Mouse (Mus musculus) kidney, postnatal 36 days (tissue): ENCODE results near the gene Nhp2.
A peak's percentile ranks its signal among the peaks of the same experiment; 100 is the strongest.
"Not testable (repeated sequence)": the region's sequence is repeated elsewhere in the genome, so short reads cannot be mapped to it uniquely, and the experiment has no call there.

Experiments used
- DNase-seq, 2 experiments: peaks; one replicate each; pipeline ENCODE4 v3.0.0; 2021 to 2022; ENCODE audit warnings: mixed read lengths in 2 of 2

Gene Nhp2

DNA sequence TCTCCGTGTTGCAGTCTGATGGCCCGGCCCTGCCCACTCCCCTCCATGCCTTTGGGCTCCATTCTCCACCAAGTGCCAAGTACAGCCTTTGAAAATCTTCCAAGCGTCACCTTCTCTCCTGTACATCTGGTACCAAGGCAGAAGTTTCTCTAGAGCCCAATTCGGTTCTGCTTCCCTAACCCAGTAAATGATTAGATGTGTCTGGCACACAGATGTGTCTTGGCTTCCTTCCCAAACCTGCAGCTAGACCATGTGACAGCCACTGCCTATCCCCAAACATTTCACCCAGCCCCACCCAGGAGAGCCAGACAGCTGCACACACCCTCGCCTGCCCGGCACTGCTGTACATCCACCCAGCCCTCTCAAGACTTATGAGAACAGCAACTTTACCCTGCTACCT lies 39.2 kb downstream of the Nhp2 start:
- DNase-seq: peak; percentile 88 to 95

DNA sequence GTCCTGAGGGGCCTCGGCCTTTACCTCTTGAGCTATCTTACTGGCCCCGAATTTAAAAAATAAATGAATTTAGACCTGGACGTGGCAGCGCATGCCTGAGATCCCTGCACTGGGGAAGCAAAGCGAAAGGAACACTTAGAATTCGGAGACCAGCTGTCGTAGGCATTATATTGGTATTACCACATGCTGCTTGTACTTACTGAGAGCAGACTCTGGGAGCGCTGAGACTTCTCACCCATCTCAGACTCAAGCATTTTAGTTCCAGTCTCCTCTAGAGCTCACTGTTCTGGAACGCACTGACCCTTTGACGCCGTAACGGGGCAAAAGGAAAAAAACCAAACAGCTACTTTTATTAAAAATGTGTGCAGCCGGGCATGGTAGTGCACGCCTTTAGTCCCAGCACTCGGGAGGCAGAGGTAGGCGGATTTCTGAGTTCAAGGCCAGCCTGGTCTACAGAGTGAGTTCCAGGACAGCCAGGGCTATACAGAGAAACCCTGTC lies 42.4 kb downstream of the Nhp2 start:
- peak in 1 of 2 experiments; percentile 36 for DNase-seq

- DNase-seq: no peak
Observed at GRCm38 (mm10) chr11:51662632-51663031, 43.1 kb downstream of the Nhp2 start.

DNA sequence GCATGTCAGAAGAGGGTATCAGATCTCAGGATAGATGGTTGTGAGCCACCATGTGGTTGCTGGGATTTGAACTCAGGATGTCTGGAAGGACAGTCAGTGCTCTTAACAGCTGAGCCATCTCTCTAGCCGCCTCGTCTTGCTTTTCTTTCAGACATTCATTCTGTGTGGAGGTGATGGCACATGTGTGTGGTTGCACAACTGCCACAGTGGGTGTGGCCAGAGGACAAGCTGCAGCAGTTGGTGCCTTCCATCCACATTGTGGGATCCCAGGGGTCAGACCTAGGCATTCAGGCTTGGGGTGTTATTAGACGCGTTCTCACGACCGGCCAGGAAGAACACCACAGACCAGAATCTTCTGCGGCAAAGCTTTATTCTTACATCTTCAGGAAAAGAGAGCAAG lies 45.2 kb downstream of the Nhp2 start:
- not testable (repeated sequence) for DNase-seq

- peak in 1 of 2 experiments; percentile 42 for DNase-seq
Observed at GRCm38 (mm10) chr11:51670846-51671245, 51.3 kb downstream of the Nhp2 start.

DNA sequence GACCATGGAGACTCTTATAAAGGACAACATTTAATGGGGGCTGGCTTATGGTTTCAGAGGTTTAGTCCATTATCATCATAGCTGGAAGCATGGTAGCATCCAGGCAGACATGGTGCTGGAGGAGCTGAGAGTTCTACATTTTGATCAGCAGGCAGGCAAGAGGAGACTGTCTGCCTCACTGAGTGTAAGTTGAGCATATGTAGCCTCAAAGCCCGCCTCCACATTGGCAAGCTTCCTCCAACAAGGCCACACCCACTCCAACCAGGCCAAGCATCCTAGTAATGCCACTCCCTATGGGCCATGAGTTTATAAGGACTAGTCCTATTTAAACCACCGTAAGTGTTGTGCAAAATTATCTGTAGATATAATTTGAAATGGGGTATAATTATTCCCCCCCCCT lies 51.8 kb downstream of the Nhp2 start:
- DNase-seq: no peak

DNA sequence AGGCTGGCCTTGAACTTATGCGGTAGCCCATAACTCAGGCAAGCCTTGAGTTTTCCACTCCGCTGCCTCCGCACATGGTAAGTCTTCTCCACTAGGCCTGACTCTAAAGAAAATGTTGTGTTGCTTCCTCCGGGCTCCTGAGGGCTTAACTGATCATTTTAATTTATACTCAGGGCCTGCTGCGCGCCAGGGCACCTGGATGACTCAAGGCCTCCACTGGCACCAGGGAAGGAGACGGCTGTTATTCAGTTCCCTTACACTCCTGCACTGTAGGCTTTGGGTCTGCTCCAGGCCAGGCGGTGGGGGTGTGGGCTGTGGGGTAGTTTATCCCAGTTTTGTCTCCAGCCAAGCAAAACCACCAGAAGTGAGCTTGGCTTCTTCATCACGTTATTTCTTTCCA lies 53.8 kb downstream of the Nhp2 start:
- peak; percentile 51 to 58 for DNase-seq
